Mouse (Mus musculus): ENCODE results near the gene Kif18a. TPM values are rescaled to one million over a fixed set of nuclear protein-coding genes. Genes with fewer than 3 reads are reported as not detected.

Kif18a gene
- polyA plus RNA-seq, 1 experiment from 2014 or later: 28.2 TPM

- no peak overlapping the region for H3K4me3 ChIP-seq
- H3K4me2 ChIP-seq: no peak overlapping the region
- peaks cover 25% of the 10 kb centered on the region for H3K36me3 ChIP-seq (ENCODE audit: poor library complexity, severe bottlenecking)
- no peak overlapping the region for H3K9ac ChIP-seq
- H3K27me3 ChIP-seq: no peaks in the 10 kb centered on the region
- 100% methylated on average over 1 of the region's 1 CpGs for WGBS
- H3K9me3 ChIP-seq (replicated peaks): no peaks in the 10 kb centered on the region
- no peak overlapping the region for H3K27ac ChIP-seq
- H3K4me1 ChIP-seq: no peaks in the 10 kb centered on the region
- no peak for ATAC-seq
These were observed 17.6 kb downstream of the Kif18a start for GRCm38 (mm10) chr2:109298160-109298559.

DNA sequence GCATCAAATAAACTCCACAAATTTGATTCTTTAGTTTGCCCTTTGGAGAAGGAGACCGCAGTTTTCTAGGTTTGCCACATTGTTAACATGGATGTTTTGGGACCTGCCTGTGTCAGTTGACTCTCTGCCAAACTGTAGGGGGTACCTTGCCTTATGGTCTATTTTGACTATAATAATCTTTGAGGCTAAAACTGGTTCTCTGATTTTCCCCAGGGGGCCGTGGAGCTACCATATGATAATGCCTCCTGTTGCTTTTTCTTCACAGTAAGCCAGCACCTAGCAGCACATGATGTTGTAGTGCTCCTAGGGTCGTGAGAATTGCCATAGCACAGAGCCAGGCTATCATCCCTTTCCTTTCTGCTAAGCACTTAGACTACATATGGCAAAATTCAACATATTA is 21.7 kb downstream of the Kif18a start:
- H3K9me3 ChIP-seq (replicated peaks): no peaks in the 10 kb centered on the region
- 87% methylated on average over 3 of the region's 3 CpGs for WGBS
- no peak overlapping the region for H3K9ac ChIP-seq
- no peaks in the 10 kb centered on the region for H3K4me1 ChIP-seq
- H3K4me3 ChIP-seq: no peak overlapping the region
- ATAC-seq: no peak
- no peaks in the 10 kb centered on the region for H3K27me3 ChIP-seq
- no peak overlapping the region for H3K27ac ChIP-seq
- no peak overlapping the region for H3K4me2 ChIP-seq
- peaks cover 16% of the 10 kb centered on the region; the same call in 1 of the 2 replicates for H3K36me3 ChIP-seq (ENCODE audit: poor library complexity, severe bottlenecking)

- H3K27me3 ChIP-seq: no peaks in the 10 kb centered on the region
- H3K4me1 ChIP-seq: no peaks in the 10 kb centered on the region
- no peak overlapping the region for H3K4me2 ChIP-seq
- H3K9ac ChIP-seq: no peak overlapping the region
- no peak overlapping the region for H3K4me3 ChIP-seq
- no peaks in the 10 kb centered on the region for H3K9me3 ChIP-seq (replicated peaks)
- no peak for ATAC-seq
- H3K27ac ChIP-seq: no peak overlapping the region
- H3K36me3 ChIP-seq (ENCODE audit: poor library complexity, severe bottlenecking): peaks cover 18% of the 10 kb centered on the region; the same call in 1 of the 2 replicates
These were observed 23.1 kb downstream of the Kif18a start for GRCm38 (mm10) chr2:109303638-109304037.

- Histone ChIP-seq H3K27ac (no peak overlapping the region), H3K9ac (no peak overlapping the region), H3K4me1 (no peaks in the 10 kb centered on the region), H3K4me2 (no peak overlapping the region), H3K9me3 (replicated peaks) (no peaks in the 10 kb centered on the region), H3K4me3 (no peak overlapping the region), H3K36me3 (ENCODE audit: poor library complexity, severe bottlenecking) (peaks cover 44% of the 10 kb centered on the region), H3K27me3 (no peaks in the 10 kb centered on the region)
- 93% methylated on average over 5 of the region's 5 CpGs for WGBS
- no peak for ATAC-seq
These were observed 30.8 kb downstream of the Kif18a start for GRCm38 (mm10) chr2:109311369-109311768.

DNA sequence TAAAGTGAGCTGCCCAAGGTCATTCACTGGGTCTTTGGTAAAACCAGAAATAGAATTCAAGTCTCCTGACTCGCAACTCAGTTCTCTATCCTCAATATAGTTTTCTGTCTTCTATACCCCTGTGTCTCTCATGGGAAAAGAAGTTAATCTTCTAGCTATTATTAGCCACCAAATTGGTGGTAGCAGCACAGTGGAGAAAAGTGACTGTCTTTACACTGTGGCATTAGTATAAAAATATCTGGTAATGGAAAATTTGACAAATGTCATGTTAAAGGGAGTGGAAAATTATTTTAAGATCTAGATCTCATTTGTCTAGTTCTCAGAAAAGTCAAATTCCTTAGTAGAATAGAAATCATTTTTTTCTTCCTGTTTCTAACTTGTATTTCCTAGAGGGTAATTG is 51.3 kb downstream of the Kif18a start:
- no peaks in the 10 kb centered on the region for H3K27me3 ChIP-seq
- H3K9me3 ChIP-seq (replicated peaks): no peaks in the 10 kb centered on the region
- H3K27ac ChIP-seq: no peak overlapping the region
- H3K4me2 ChIP-seq: no peak overlapping the region
- no peak overlapping the region for H3K9ac ChIP-seq
- no peak for ATAC-seq
- 90% methylated on average over 1 of the region's 1 CpGs for WGBS
- H3K4me1 ChIP-seq: no peaks in the 10 kb centered on the region
- H3K36me3 ChIP-seq (ENCODE audit: poor library complexity, severe bottlenecking): peaks cover 8% of the 10 kb centered on the region
- no peak overlapping the region for H3K4me3 ChIP-seq

GRCm38 (mm10) chr2:109334237-109334636 is 53.7 kb downstream of the Kif18a start:
- Histone ChIP-seq H3K9ac (no peak overlapping the region), H3K4me2 (no peak overlapping the region), H3K4me1 (no peaks in the 10 kb centered on the region), H3K27ac (no peak overlapping the region), H3K4me3 (no peak overlapping the region), H3K9me3 (replicated peaks) (no peaks in the 10 kb centered on the region), H3K27me3 (no peaks in the 10 kb centered on the region), H3K36me3 (ENCODE audit: poor library complexity, severe bottlenecking) (peaks cover 11% of the 10 kb centered on the region)
- ATAC-seq: no peak
- 95% methylated on average over 5 of the region's 5 CpGs for WGBS

GRCm38 (mm10) chr2:109335765-109336164 is 55.2 kb downstream of the Kif18a start:
- no peak for ATAC-seq

DNA sequence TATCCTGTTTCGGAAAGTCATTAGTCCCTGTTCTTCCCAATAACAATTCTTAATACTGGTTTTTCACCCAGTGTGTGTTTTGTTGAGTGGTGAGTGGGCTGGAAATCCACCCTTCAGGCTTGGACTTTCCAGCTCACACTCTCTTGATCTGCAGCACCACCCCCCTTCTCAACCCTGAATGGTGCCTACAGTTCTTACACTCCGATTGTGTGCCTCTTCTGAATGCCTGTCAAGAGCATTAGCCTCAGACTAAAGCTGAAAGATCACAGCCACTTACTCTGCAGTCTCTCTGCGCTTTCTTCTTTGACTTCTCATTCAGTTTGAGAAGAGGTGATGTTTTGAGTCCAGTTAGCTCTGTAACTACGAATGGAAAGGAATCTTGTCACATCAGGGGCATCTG is 64.8 kb downstream of the Kif18a start:
- H3K27ac ChIP-seq: no peak overlapping the region
- H3K36me3 ChIP-seq (ENCODE audit: poor library complexity, severe bottlenecking): no peaks in the 10 kb centered on the region
- 58% methylated on average over 4 of the region's 4 CpGs for WGBS
- no peak overlapping the region for H3K4me2 ChIP-seq
- H3K9ac ChIP-seq: no peak overlapping the region
- ATAC-seq: no peak
- no peaks in the 10 kb centered on the region for H3K9me3 ChIP-seq (replicated peaks)
- no peaks in the 10 kb centered on the region for H3K27me3 ChIP-seq
- no peak overlapping the region for H3K4me3 ChIP-seq
- H3K4me1 ChIP-seq: no peaks in the 10 kb centered on the region

More at GRCm38 (mm10) chr2:109335765-109336164, 55.2 kb downstream of the Kif18a start:
- 88% methylated on average over 1 of the region's 1 CpGs for WGBS
- H3K27ac ChIP-seq: no peak overlapping the region
- no peak overlapping the region for H3K4me2 ChIP-seq
- H3K27me3 ChIP-seq: no peaks in the 10 kb centered on the region
- peaks cover 12% of the 10 kb centered on the region for H3K36me3 ChIP-seq (ENCODE audit: poor library complexity, severe bottlenecking)
- H3K9ac ChIP-seq: no peak overlapping the region
- H3K4me3 ChIP-seq: no peak overlapping the region
- H3K9me3 ChIP-seq (replicated peaks): no peaks in the 10 kb centered on the region
- no peaks in the 10 kb centered on the region for H3K4me1 ChIP-seq

GRCm38 (mm10) chr2:109348742-109349141 is 68.2 kb downstream of the Kif18a start:
- no peaks in the 10 kb centered on the region for H3K27me3 ChIP-seq
- no peak overlapping the region for H3K4me3 ChIP-seq
- no peaks in the 10 kb centered on the region for H3K36me3 ChIP-seq (ENCODE audit: poor library complexity, severe bottlenecking)
- no peaks in the 10 kb centered on the region for H3K4me1 ChIP-seq
- ATAC-seq: no peak
- WGBS: 87% methylated on average over 4 of the region's 4 CpGs
- H3K4me2 ChIP-seq: no peak overlapping the region
- H3K27ac ChIP-seq: no peak overlapping the region
- H3K9ac ChIP-seq: no peak overlapping the region
- H3K9me3 ChIP-seq (replicated peaks): no peaks in the 10 kb centered on the region

DNA sequence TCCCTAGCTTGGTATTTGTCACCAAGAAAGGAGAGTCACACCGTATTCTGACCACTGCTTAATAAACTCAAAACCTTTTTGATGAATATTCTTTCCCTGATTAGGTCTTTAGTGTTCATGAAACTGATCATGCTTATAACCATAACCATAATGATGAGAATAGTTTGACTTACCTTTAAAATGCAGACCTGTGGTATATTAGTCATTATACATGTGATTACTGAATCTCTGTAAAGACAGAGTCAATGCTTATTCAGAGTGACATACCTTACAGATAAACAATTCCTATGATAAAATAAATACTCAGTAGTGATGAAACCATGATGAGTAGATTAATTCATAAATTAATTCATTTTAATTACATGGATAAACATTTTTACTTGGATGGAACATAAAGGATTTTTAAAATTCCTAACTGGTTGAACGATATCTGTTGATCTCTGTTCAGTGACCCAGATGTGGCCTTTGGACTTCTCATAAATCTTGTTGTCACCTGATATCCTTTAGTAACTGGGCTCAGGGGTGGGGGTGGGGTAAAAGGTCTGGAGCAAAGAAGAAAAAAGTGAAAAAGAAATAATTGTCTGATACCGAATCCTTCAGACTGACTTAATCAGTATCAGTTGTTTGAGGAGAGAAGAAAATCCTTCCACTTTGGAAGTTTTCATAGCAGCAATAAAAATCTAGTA is 78.1 kb downstream of the Kif18a start:
- ATAC-seq: no peak
- no peaks in the 10 kb centered on the region for H3K27me3 ChIP-seq
- no peak overlapping the region for H3K9ac ChIP-seq
- 82% methylated on average over 3 of the region's 3 CpGs for WGBS
- no peaks in the 10 kb centered on the region for H3K9me3 ChIP-seq (replicated peaks)
- H3K36me3 ChIP-seq (ENCODE audit: poor library complexity, severe bottlenecking): no peaks in the 10 kb centered on the region
- no peak overlapping the region for H3K4me3 ChIP-seq
- no peaks in the 10 kb centered on the region for H3K4me1 ChIP-seq
- H3K4me2 ChIP-seq: no peak overlapping the region
- H3K27ac ChIP-seq: no peak overlapping the region

- Histone ChIP-seq H3K4me1 (no peaks in the 10 kb centered on the region), H3K4me3 (no peak overlapping the region), H3K36me3 (ENCODE audit: poor library complexity, severe bottlenecking) (no peaks in the 10 kb centered on the region), H3K27ac (no peak overlapping the region), H3K9me3 (replicated peaks) (no peaks in the 10 kb centered on the region), H3K4me2 (no peak overlapping the region), H3K27me3 (no peaks in the 10 kb centered on the region), H3K9ac (no peak overlapping the region)
- ATAC-seq: no peak
- 85% methylated on average over 1 of the region's 1 CpGs for WGBS
These were observed 85.4 kb downstream of the Kif18a start for GRCm38 (mm10) chr2:109365962-109366361.

DNA sequence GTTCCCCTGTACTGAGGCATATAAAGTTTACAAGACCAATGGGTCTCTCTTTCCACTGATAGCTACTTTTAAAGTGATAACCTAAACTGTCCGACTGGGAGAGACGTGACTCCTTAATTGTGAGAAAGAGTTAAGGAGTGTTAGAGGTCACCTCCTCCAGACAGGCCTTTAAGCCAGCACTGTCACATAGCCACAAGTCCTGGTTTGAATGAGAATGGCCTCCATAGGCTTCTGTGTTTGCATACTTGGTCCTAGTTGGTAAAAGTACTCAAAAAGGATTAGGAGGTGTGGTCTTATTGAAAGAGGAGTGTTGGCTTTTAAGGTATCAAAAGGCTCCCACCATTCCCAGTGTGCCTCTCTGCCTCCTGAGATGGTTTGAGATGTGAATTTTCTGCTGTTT is 94.3 kb downstream of the Kif18a start:
- H3K9me3 ChIP-seq (replicated peaks): no peaks in the 10 kb centered on the region
- no peaks in the 10 kb centered on the region for H3K36me3 ChIP-seq (ENCODE audit: poor library complexity, severe bottlenecking)
- no peak overlapping the region for H3K4me3 ChIP-seq
- 19% methylated on average over 2 of the region's 2 CpGs for WGBS
- H3K27ac ChIP-seq: no peak overlapping the region
- H3K9ac ChIP-seq: no peak overlapping the region
- H3K4me2 ChIP-seq: no peak overlapping the region
- ATAC-seq: no peak
- H3K27me3 ChIP-seq: no peaks in the 10 kb centered on the region
- no peaks in the 10 kb centered on the region for H3K4me1 ChIP-seq

- WGBS: 65% methylated on average over 1 of the region's 1 CpGs
These were observed 103.5 kb downstream of the Kif18a start for GRCm38 (mm10) chr2:109384019-109384418.

More at GRCm38 (mm10) chr2:109384019-109384418, 103.5 kb downstream of the Kif18a start:
- Histone ChIP-seq H3K27me3 (no peaks in the 10 kb centered on the region), H3K4me1 (peaks cover 5% of the 10 kb centered on the region), H3K9ac (no peak overlapping the region), H3K27ac (no peak overlapping the region), H3K4me3 (no peak overlapping the region), H3K36me3 (ENCODE audit: poor library complexity, severe bottlenecking) (no peaks in the 10 kb centered on the region), H3K4me2 (no peak overlapping the region), H3K9me3 (replicated peaks) (no peaks in the 10 kb centered on the region)
- no peak for ATAC-seq

All from forebrain, embryonic 13.5 days (tissue).